Mouse (Mus musculus): Measurements from ENCODE around the gene Epb41l1. TPM values are rescaled to one million over a fixed set of nuclear protein-coding genes. Genes with fewer than 3 reads are reported as not detected.
A peak's percentile ranks its signal among the peaks of the same experiment; 100 is the strongest.

The Epb41l1 gene
- polyA plus RNA-seq, 1 experiment, result 99.5 TPM

GRCm38 (mm10) chr2:156446489-156447035, 25.9 kb downstream of the Epb41l1 start:
- DNase-seq (ENCODE audit: low read depth), result no peak
- no peak for TF ChIP-seq POLR2A (IDR thresholded peaks at IDR 0.05; ENCODE audit: borderline replicate concordance, extremely low read depth, insufficient read depth, insufficient read length, poor library complexity, severe bottlenecking)
- TF ChIP-seq CTCF (IDR thresholded peaks at IDR 0.05; ENCODE audit: borderline replicate concordance, extremely low read depth, insufficient read depth, insufficient read length), result no peak

DNA sequence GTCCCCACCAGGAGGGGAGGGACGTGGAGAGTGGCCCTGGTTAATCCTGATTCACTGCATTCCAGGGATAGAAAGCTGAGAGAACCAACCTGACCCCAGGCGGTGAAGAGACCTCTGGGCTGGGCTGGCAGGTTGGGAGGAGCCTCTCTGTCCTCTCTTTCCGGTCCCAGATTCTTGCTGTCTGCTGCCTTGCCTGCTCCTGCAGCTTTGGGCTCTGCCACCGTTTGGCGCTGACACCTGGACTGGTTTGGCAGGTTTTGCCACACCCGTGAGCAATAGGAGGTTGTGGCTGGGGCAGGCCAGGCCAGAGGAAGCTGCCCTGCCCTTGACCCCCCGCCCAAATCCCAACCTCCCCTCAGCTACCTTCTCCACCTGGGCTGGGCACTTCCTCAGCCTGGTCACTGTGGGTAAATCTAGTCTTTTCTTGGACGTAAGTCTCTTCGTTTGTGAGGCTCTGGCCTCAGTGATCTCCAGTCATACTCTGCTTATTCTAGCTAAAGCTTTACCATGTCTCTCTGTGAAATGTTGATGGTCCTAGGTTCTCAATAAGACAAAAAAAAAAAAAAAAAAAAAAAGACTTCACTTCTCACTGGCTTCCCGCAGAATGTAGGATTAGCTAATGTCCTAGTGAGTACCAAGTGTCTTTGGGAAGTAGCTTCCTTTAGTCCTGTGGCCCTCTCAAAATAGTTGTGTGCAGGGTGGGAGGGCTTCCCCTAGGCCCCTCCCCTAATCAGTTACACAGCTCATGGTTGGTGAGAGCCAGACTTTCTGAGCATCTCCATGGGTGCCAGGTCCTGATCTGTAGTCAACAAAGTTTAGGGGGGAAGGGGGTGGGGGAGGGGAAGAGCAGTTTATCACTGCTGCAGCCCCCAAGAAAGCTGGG, 26.9 kb downstream of the Epb41l1 start:
- TF ChIP-seq POLR2A (IDR thresholded peaks at IDR 0.05; ENCODE audit: borderline replicate concordance, extremely low read depth, insufficient read depth, insufficient read length, poor library complexity, severe bottlenecking), result no peak
- no peak for DNase-seq (ENCODE audit: low read depth)

GRCm38 (mm10) chr2:156451225-156452148, 30.8 kb downstream of the Epb41l1 start:
- no peak for DNase-seq (ENCODE audit: low read depth)
- no peak for TF ChIP-seq POLR2A (IDR thresholded peaks at IDR 0.05; ENCODE audit: borderline replicate concordance, extremely low read depth, insufficient read depth, insufficient read length, poor library complexity, severe bottlenecking)
- no peak for TF ChIP-seq CTCF (IDR thresholded peaks at IDR 0.05; ENCODE audit: borderline replicate concordance, extremely low read depth, insufficient read depth, insufficient read length)

DNA sequence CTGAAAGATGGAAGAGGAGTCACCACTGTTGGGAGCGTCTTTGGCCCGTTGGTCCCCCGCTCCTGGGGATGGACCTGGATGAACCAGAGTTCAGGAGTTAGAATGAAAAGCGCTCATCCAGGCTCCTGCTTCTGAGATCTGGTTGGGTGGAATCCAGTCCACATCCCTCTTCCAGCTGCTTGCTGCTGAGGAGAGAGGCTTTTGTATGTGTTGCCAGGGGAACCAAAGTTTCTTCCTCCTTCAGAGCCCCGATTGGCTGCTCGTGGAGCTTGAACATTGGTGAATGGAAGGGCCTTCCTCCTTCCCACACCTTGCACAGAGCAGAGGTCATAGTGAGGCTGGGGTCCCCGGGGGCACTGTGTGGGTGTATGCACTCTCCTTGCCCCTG, 31.4 kb downstream of the Epb41l1 start:
- no peak for TF ChIP-seq CTCF (IDR thresholded peaks at IDR 0.05; ENCODE audit: borderline replicate concordance, extremely low read depth, insufficient read depth, insufficient read length)
- TF ChIP-seq POLR2A (IDR thresholded peaks at IDR 0.05; ENCODE audit: borderline replicate concordance, extremely low read depth, insufficient read depth, insufficient read length, poor library complexity, severe bottlenecking), result no peak
- DNase-seq (ENCODE audit: low read depth), result peak; percentile 48

DNA sequence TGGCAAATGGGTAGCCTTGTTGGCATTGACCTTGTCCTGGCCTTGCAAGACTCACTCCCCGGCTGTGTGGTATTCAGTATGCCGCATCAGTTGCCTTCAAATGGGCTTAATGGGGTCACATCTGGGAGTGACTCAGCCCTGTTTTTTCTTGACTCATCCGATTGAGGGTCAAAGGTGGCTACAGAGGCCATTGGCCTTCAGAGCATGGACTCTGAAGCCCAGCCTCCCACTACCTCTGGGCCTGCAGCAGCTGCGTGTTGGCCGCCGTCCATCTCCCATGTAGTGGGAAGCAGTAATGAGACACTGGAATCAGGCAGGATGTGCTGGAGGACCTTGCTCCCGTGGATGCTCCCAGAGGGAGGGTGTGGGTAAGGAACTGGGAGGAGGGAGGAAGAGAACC, 33.1 kb downstream of the Epb41l1 start:
- TF ChIP-seq POLR2A (IDR thresholded peaks at IDR 0.05; ENCODE audit: borderline replicate concordance, extremely low read depth, insufficient read depth, insufficient read length, poor library complexity, severe bottlenecking), result no peak
- no peak for TF ChIP-seq CTCF (IDR thresholded peaks at IDR 0.05; ENCODE audit: borderline replicate concordance, extremely low read depth, insufficient read depth, insufficient read length)
- DNase-seq (ENCODE audit: low read depth), result no peak

GRCm38 (mm10) chr2:156455508-156456108, 34.9 kb downstream of the Epb41l1 start:
- TF ChIP-seq POLR2A (IDR thresholded peaks at IDR 0.05; ENCODE audit: borderline replicate concordance, extremely low read depth, insufficient read depth, insufficient read length, poor library complexity, severe bottlenecking), result no peak
- no peak for TF ChIP-seq CTCF (IDR thresholded peaks at IDR 0.05; ENCODE audit: borderline replicate concordance, extremely low read depth, insufficient read depth, insufficient read length)
- DNase-seq (ENCODE audit: low read depth), result no peak

DNA sequence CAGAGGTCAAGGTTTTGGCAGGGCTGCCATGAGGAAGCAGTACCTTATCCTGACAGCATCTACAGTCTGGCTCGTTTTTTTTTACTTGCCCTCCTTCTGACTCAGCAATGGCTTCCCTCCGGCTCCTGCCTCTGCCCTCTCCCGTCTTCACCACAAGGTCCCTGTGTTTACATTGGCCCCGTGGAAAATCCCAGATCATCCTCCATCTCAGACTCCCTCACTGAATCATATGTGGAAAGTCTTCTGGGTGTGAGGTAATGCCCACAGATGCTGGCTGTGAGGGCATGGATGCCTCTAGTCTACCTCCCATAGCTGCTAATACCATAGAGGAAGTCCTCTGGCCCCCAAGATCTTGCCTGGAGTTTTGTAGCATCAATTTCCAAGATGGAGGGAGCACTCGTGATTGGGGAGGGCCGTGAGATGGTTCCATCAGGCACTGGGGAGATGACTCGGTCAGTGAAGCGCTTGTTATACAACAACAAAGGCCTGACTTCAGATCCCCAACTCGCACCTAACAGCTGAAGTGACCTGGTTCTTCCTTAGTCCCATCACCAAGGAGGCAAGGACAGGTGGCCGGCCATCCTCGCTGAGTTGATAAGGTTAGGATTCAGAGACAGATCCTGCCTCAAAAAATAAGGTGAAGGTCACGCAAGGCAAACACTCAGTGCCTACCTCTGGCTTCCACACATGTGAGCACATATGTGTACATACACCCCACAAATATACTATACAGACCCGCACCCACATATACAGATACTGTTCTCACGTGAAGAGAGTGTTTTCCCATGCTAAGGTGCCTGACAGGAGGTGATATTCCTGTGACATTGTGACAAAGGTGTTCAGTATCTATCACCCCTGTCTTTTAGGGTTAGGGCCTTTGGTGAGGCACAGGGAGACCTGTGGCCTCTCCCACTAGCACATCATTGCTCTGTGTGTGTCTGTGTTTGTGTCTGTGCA, 36.0 kb downstream of the Epb41l1 start:
- DNase-seq (ENCODE audit: low read depth), result no peak
- TF ChIP-seq POLR2A (IDR thresholded peaks at IDR 0.05; ENCODE audit: borderline replicate concordance, extremely low read depth, insufficient read depth, insufficient read length, poor library complexity, severe bottlenecking) (no peak), CTCF (IDR thresholded peaks at IDR 0.05; ENCODE audit: borderline replicate concordance, extremely low read depth, insufficient read depth, insufficient read length) (no peak)

GRCm38 (mm10) chr2:156457343-156457717, 36.6 kb downstream of the Epb41l1 start:
- no peak for TF ChIP-seq POLR2A (IDR thresholded peaks at IDR 0.05; ENCODE audit: borderline replicate concordance, extremely low read depth, insufficient read depth, insufficient read length, poor library complexity, severe bottlenecking)
- no peak for TF ChIP-seq CTCF (IDR thresholded peaks at IDR 0.05; ENCODE audit: borderline replicate concordance, extremely low read depth, insufficient read depth, insufficient read length)
- peak; percentile 79 for DNase-seq (ENCODE audit: low read depth)

- TF ChIP-seq CTCF (IDR thresholded peaks at IDR 0.05; ENCODE audit: borderline replicate concordance, extremely low read depth, insufficient read depth, insufficient read length) (peak; percentile 44; the same call in 1 of the 2 replicates), POLR2A (IDR thresholded peaks at IDR 0.05; ENCODE audit: borderline replicate concordance, extremely low read depth, insufficient read depth, insufficient read length, poor library complexity, severe bottlenecking) (no peak)
- peak; percentile 89 for DNase-seq (ENCODE audit: low read depth)
These were observed 39.8 kb downstream of the Epb41l1 start for GRCm38 (mm10) chr2:156460470-156460869.

All from brain, embryonic 14.5 days (tissue).